Mouse (Mus musculus) testis, adult 2 months (tissue): ENCODE data around the gene Hivep2.

Experiments used
- CTCF ChIP-seq: fragments of 200-500 bp; IDR thresholded peaks from 2 replicates; pipeline ENCODE4 v1.5.1; 2012; ENCODE audit warnings: low read depth, mild to moderate bottlenecking, inconsistent platforms, low read length, moderate library complexity; ENCODE audit not compliant: control insufficient read depth, insufficient read depth, insufficient replicate concordance
- POLR2A ChIP-seq: fragments of 200-500 bp; IDR thresholded peaks from 2 replicates; pipeline ENCODE4 v1.6.1; 2012; ENCODE audit warnings: low read depth, mild to moderate bottlenecking, inconsistent platforms, low read length, moderate library complexity; ENCODE audit not compliant: control insufficient read depth

- no peak for TF ChIP-seq CTCF
- no peak for TF ChIP-seq POLR2A
These were observed 72.2 kb downstream of the Hivep2 start for GRCm38 (mm10) chr10:14037977-14038489.
